Mouse (Mus musculus) liver, embryonic 13.5 days (tissue): ENCODE data around the gene Nfib. TPM values are rescaled to one million over a fixed set of nuclear protein-coding genes. Genes with fewer than 3 reads are reported as not detected.

ENCODE experiments used
- ATAC-seq: fragments of 200-750 bp; cut with Nextera tagmentation; 2 replicates; pipeline ENCODE4 v1.8.0; 2017; ENCODE audit warnings: low read depth, mild to moderate bottlenecking, moderate number of reproducible peaks, moderate library complexity
- DNase-seq: peaks from one replicate; pipeline ENCODE4 v3.0.0; 2022
- H3K27ac ChIP-seq: fragments of 300-500 bp; sonication (generic); 2 replicates; pipeline ENCODE4 v1.5.1; 2015; ENCODE audit warnings: moderate library complexity, mild to moderate bottlenecking, inconsistent platforms
- H3K27me3 ChIP-seq: fragments of 300-500 bp; sonication (generic); 2 replicates; pipeline ENCODE4 v1.6.1; 2015; ENCODE audit warnings: mild to moderate bottlenecking, inconsistent platforms
- H3K36me3 ChIP-seq: fragments of 300-500 bp; sonication (generic); 2 replicates; pipeline ENCODE4 v1.6.1; 2015; ENCODE audit warnings: mild to moderate bottlenecking, inconsistent platforms
- H3K4me1 ChIP-seq: fragments of 300-500 bp; sonication (generic); replicated peaks from 2 replicates; pipeline ENCODE4 v1.6.1; 2015; ENCODE audit warnings: inconsistent platforms
- H3K4me2 ChIP-seq: fragments of 300-500 bp; sonication (generic); 2 replicates; pipeline ENCODE4 v1.6.1; 2015; ENCODE audit warnings: inconsistent platforms, mild to moderate bottlenecking, moderate library complexity
- H3K4me3 ChIP-seq: fragments of 300-500 bp; sonication (generic); replicated peaks from 2 replicates; pipeline ENCODE4 v1.5.1; 2015; ENCODE audit warnings: mild to moderate bottlenecking, inconsistent platforms
- H3K9ac ChIP-seq: fragments of 300-500 bp; sonication (generic); 2 replicates; pipeline ENCODE4 v1.6.1; 2015; ENCODE audit warnings: mild to moderate bottlenecking, inconsistent platforms
- H3K9me3 ChIP-seq: fragments of 300-500 bp; sonication (generic); replicated peaks from 2 replicates; pipeline ENCODE4 v1.6.1; 2016; ENCODE audit warnings: inconsistent platforms
- WGBS: fragments of 180-500 bp; shearing (Covaris S2); methylation state at CpG from one replicate; pipeline ENCODE4 v1.1.7; 2015; ENCODE audit not compliant: insufficient replicate concordance; 5-methylcytosine and 5-hydroxymethylcytosine counted together
- polyA plus RNA-seq: library from polyadenylated mRNA; unstranded; fragments of >200 nt; fragmentation: Nextera tagmentation; extraction: Ambion mirVana; gene quantifications from 2 replicates; pipeline ENCODE4 v1.2.1, GENCODE M21; 2015

Nfib gene
- polyA plus RNA-seq, 1 experiment from 2014 or later, result 4.9 TPM

GRCm38 (mm10) chr4:82466144-82466543 is 239.4 kb downstream of the Nfib start:
- Histone ChIP-seq H3K4me1 (peaks cover 16% of the 10 kb centered on the region; the same call in 1 of the 2 replicates), H3K9me3 (no peaks in the 10 kb centered on the region), H3K9ac (no peak overlapping the region), H3K27me3 (no peaks in the 10 kb centered on the region), H3K4me2 (no peak overlapping the region), H3K27ac (no peak overlapping the region), H3K36me3 (no peaks in the 10 kb centered on the region), H3K4me3 (no peak overlapping the region)
- no peak for ATAC-seq
- DNase-seq, result no peak
- WGBS, result 59% methylated on average over 6 of the region's 6 CpGs

GRCm38 (mm10) chr4:82464051-82464632 is 241.4 kb downstream of the Nfib start:
- no peak for DNase-seq
- ATAC-seq, result no peak
- 57% methylated on average over 8 of the region's 8 CpGs for WGBS

GRCm38 (mm10) chr4:82463189-82463715 is 242.3 kb downstream of the Nfib start:
- Histone ChIP-seq H3K9me3 (no peaks in the 10 kb centered on the region), H3K27me3 (no peaks in the 10 kb centered on the region), H3K36me3 (no peaks in the 10 kb centered on the region), H3K9ac (no peak overlapping the region), H3K4me3 (no peak overlapping the region), H3K4me2 (no peak overlapping the region), H3K4me1 (0 out of 2 replicates have a peak, but pooled peaks cover 12% of the 10 kb centered on the region), H3K27ac (no peak overlapping the region)
- 61% methylated on average over 7 of the region's 7 CpGs for WGBS
- ATAC-seq, result no peak
- no peak for DNase-seq

More at GRCm38 (mm10) chr4:82464051-82464632, 241.4 kb downstream of the Nfib start:
- Histone ChIP-seq H3K27me3 (no peaks in the 10 kb centered on the region), H3K9me3 (no peaks in the 10 kb centered on the region), H3K36me3 (no peaks in the 10 kb centered on the region), H3K4me2 (no peak overlapping the region), H3K4me1 (0 out of 2 replicates have a peak, but pooled peaks cover 15% of the 10 kb centered on the region), H3K4me3 (no peak overlapping the region), H3K9ac (no peak overlapping the region), H3K27ac (no peak overlapping the region)

- Histone ChIP-seq H3K36me3 (no peaks in the 10 kb centered on the region), H3K27me3 (no peaks in the 10 kb centered on the region), H3K9ac (no peak overlapping the region), H3K4me1 (0 out of 2 replicates have a peak, but pooled peaks cover 6% of the 10 kb centered on the region), H3K9me3 (no peaks in the 10 kb centered on the region), H3K27ac (no peak overlapping the region), H3K4me3 (no peak overlapping the region), H3K4me2 (no peak overlapping the region)
- 79% methylated on average over 2 of the region's 2 CpGs for WGBS
- no peak for DNase-seq
- ATAC-seq, result no peak
Observed at GRCm38 (mm10) chr4:82461676-82462075, 243.9 kb downstream of the Nfib start.

- H3K9ac ChIP-seq, result no peak overlapping the region
- 79% methylated on average over 10 of the region's 10 CpGs for WGBS
Observed at GRCm38 (mm10) chr4:82458895-82459294, 246.7 kb downstream of the Nfib start.

GRCm38 (mm10) chr4:82456908-82457307 is 248.6 kb downstream of the Nfib start:
- Histone ChIP-seq H3K36me3 (no peaks in the 10 kb centered on the region), H3K9ac (no peak overlapping the region), H3K9me3 (no peaks in the 10 kb centered on the region), H3K4me2 (no peak overlapping the region), H3K27me3 (no peaks in the 10 kb centered on the region), H3K4me1 (peaks cover 8% of the 10 kb centered on the region), H3K27ac (no peak overlapping the region), H3K4me3 (no peak overlapping the region)
- WGBS, result 70% methylated on average over 5 of the region's 5 CpGs
- DNase-seq, result no peak
- ATAC-seq, result no peak

More at GRCm38 (mm10) chr4:82458895-82459294, 246.7 kb downstream of the Nfib start:
- no peak for DNase-seq
- Histone ChIP-seq H3K36me3 (no peaks in the 10 kb centered on the region), H3K4me2 (no peak overlapping the region), H3K4me1 (peaks cover 4% of the 10 kb centered on the region; the same call in 1 of the 2 replicates), H3K27ac (no peak overlapping the region), H3K27me3 (no peaks in the 10 kb centered on the region), H3K4me3 (no peak overlapping the region), H3K9me3 (no peaks in the 10 kb centered on the region)
- ATAC-seq, result no peak

- no peak for ATAC-seq
- 54% methylated on average over 3 of the region's 3 CpGs for WGBS
Observed at GRCm38 (mm10) chr4:82456323-82456713, 249.2 kb downstream of the Nfib start.

GRCm38 (mm10) chr4:82455617-82456322 is 249.8 kb downstream of the Nfib start:
- H3K4me1 ChIP-seq, result peaks cover 8% of the 10 kb centered on the region
- no peak overlapping the region for H3K4me2 ChIP-seq
- H3K27ac ChIP-seq, result no peak overlapping the region
- no peaks in the 10 kb centered on the region for H3K36me3 ChIP-seq
- H3K27me3 ChIP-seq, result no peaks in the 10 kb centered on the region
- H3K4me3 ChIP-seq, result no peak overlapping the region
- DNase-seq (no peak), ATAC-seq (no peak)
- WGBS, result 73% methylated on average over 8 of the region's 8 CpGs
- no peaks in the 10 kb centered on the region for H3K9me3 ChIP-seq
- no peak overlapping the region for H3K9ac ChIP-seq

More at GRCm38 (mm10) chr4:82456323-82456713, 249.2 kb downstream of the Nfib start:
- peaks cover 8% of the 10 kb centered on the region for H3K4me1 ChIP-seq
- DNase-seq, result no peak
- H3K4me3 ChIP-seq, result no peak overlapping the region
- H3K4me2 ChIP-seq, result no peak overlapping the region
- H3K27me3 ChIP-seq, result no peaks in the 10 kb centered on the region
- no peak overlapping the region for H3K9ac ChIP-seq
- H3K36me3 ChIP-seq, result no peaks in the 10 kb centered on the region
- H3K9me3 ChIP-seq, result no peaks in the 10 kb centered on the region
- no peak overlapping the region for H3K27ac ChIP-seq

- H3K4me1 ChIP-seq, result peaks cover 8% of the 10 kb centered on the region
- H3K36me3 ChIP-seq, result no peaks in the 10 kb centered on the region
- H3K27ac ChIP-seq, result no peak overlapping the region
- ATAC-seq (no peak), DNase-seq (no peak)
- H3K9ac ChIP-seq, result no peak overlapping the region
- no peaks in the 10 kb centered on the region for H3K27me3 ChIP-seq
- no peak overlapping the region for H3K4me3 ChIP-seq
- WGBS, result 65% methylated on average over 4 of the region's 4 CpGs
- no peaks in the 10 kb centered on the region for H3K9me3 ChIP-seq
- no peak overlapping the region for H3K4me2 ChIP-seq
Observed at GRCm38 (mm10) chr4:82454989-82455388, 250.6 kb downstream of the Nfib start.

GRCm38 (mm10) chr4:82453341-82453740 is 252.2 kb downstream of the Nfib start:
- H3K27me3 ChIP-seq, result no peaks in the 10 kb centered on the region
- ATAC-seq (no peak), DNase-seq (no peak)
- no peak overlapping the region for H3K4me3 ChIP-seq
- no peak overlapping the region for H3K27ac ChIP-seq
- no peak overlapping the region; the same call in 1 of the 2 replicates for H3K4me2 ChIP-seq
- H3K36me3 ChIP-seq, result no peaks in the 10 kb centered on the region
- H3K4me1 ChIP-seq, result peaks cover 8% of the 10 kb centered on the region
- no peak overlapping the region for H3K9ac ChIP-seq
- no peaks in the 10 kb centered on the region for H3K9me3 ChIP-seq

GRCm38 (mm10) chr4:82452905-82453304 is 252.6 kb downstream of the Nfib start:
- DNase-seq, result no peak
- Histone ChIP-seq H3K27ac (no peak overlapping the region), H3K9me3 (no peaks in the 10 kb centered on the region), H3K9ac (no peak overlapping the region), H3K27me3 (no peaks in the 10 kb centered on the region), H3K4me3 (no peak overlapping the region), H3K36me3 (no peaks in the 10 kb centered on the region), H3K4me2 (no peak overlapping the region; the same call in 1 of the 2 replicates), H3K4me1 (peaks cover 8% of the 10 kb centered on the region)
- WGBS, result 66% methylated on average over 4 of the region's 4 CpGs
- ATAC-seq, result no peak
